Mouse (Mus musculus) megakaryocyte, embryonic 14.5 days (primary cell): ENCODE measurements around the gene Cep41.

Experiments
- FLI1 ChIP-seq: IDR thresholded peaks from 2 replicates; pipeline ENCODE4 v1.6.1; 2012; ENCODE audit warnings: low read length, inconsistent platforms, mixed read lengths
- GATA1 ChIP-seq: IDR thresholded peaks from 3 replicates; pipeline ENCODE4 v1.6.1; 2012; ENCODE audit warnings: mixed read lengths, low read length, inconsistent platforms, borderline replicate concordance

GRCm38 (mm10) chr6:30703476-30703875 lies 9.9 kb upstream of the Cep41 start:
- TF ChIP-seq GATA1: no peak
- no peak for TF ChIP-seq FLI1
